Mouse (Mus musculus): ENCODE measurements around the gene Frmpd4.

The Frmpd4 gene

GRCm38 (mm10) chrX:168124043-168124442 lies 453.0 kb downstream of the Frmpd4 start:
- no peak for DNase-seq (ENCODE audit: low read depth)

GRCm38 (mm10) chrX:168123589-168123965 lies 453.5 kb downstream of the Frmpd4 start:
- no peak for DNase-seq (ENCODE audit: low read depth)

DNA sequence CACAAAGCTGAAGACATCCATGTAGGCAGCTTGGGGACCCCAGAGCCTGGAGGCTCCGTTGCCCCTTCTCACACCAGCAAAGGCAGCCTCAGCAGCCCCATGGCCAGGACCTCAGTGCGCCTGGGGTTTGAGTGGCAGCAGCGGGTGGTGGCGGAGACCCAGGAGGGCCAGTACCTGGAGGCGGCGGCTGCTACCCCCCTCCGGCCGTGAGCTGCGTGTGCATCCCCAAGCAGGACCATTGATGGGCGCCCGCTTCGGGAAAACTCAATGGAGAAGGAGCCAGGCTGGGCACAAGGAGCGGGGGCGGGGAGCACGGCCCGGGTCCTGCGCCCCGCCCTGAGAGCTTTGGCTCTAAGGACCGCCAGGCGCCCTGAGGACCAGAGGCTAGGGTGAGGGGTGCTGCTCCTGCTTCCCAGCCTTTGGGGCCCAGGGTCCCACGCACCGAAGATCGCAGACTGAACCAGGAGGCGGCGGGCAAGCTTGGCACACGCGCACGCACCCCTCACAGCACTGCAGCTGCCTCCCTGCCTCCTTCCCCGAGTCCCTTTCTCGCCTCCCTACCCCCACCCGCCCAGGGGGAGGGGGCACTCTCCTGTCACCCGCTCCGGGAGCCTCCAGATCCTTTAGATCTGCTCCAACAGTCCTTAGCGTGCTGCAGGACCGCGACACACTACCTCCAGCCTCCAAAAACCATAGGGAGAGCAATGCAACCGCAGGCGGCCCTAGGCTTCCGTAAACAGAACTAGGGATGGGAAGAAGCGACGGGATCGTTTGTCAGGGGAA lies 454.0 kb downstream of the Frmpd4 start:
- DNase-seq (ENCODE audit: low read depth): no peak

GRCm38 (mm10) chrX:168041589-168041988 lies 535.4 kb downstream of the Frmpd4 start:
- no peak for DNase-seq (ENCODE audit: low read depth)

GRCm38 (mm10) chrX:168020574-168021145 lies 556.4 kb downstream of the Frmpd4 start:
- DNase-seq (ENCODE audit: low read depth): no peak

- no peak for DNase-seq (ENCODE audit: low read depth)
Observed at GRCm38 (mm10) chrX:168017792-168018191, 559.2 kb downstream of the Frmpd4 start.

GRCm38 (mm10) chrX:167984835-167985234 lies 592.2 kb downstream of the Frmpd4 start:
- no peak for DNase-seq (ENCODE audit: low read depth)

DNA sequence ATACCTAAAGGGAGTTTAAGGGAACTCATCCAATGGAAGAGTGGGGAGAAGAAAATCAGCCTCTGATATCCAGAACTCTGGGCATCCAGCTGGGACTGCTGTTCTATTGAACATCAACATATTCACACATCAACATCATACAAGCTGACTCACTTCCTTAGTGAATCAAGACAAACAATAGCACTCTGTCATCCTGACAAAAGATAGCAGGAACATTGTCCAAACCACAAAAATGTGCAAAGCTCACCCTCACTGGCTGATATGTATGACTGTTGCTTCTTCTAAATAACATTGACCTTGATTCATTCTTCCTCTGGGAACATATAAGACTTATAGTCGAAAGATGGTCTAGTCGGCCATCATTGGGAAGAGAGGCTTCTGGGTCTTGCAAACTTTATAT lies 625.8 kb downstream of the Frmpd4 start:
- peak; percentile 5 for DNase-seq (ENCODE audit: low read depth)

DNA sequence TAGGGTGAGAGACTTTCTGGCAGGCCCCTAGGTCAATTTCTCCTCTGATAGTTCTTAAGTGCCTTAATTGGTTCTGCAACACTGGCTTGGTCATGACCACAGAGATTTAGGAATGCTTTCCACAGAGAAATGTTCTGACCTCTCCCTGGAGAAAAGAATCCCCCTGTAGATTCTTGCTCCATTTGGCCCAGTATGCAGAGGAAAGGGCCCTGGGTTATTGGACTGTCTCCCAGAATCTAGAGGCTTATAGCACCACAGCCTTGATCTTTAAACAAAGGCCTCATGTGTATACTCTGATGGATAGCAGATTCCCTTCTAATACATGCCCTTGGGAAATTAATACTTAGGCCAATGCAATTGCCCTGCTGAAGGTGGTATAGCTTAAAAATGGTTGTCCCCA lies 667.5 kb downstream of the Frmpd4 start:
- DNase-seq (ENCODE audit: low read depth): no peak

DNA sequence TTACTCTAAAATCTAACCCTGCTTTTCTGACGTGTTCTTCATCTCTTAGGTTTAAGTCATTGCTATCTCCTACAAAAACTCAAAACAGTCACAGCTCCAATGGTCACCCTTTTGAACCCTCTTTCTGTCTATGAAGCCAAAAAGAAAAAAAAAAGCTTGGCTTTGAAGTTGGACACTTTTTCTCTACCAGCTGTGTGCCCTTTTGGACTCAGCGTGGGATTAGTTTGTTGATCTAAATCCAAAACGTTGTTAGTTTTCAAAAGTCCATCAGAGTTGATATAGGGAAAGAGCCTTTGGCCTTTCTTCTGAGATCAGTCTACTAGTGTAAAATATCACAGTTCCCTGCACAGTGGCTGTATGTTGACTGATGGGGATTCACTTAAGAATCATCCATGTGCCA lies 676.0 kb downstream of the Frmpd4 start:
- DNase-seq (ENCODE audit: low read depth): no peak

- no peak for DNase-seq (ENCODE audit: low read depth)
Observed at GRCm38 (mm10) chrX:167854821-167855220, 722.2 kb downstream of the Frmpd4 start.

DNA sequence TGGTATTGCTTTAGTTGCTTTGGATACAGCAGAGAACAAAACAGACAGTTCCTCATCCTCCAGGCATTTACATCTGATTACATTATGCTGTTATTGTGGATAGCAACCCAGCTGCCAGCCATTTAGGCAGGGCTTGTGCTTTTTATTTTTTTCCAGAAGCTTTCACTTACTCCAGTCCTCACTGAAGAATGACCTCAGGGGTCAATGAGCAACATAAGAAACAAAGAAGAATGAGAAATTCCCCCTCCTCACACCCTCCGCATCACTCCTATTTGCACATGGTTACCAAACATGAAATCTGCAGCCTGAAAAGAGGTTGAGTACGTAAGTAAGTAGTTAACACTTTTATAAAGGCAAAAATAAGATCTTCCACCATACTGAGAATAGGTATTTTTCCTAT lies 744.5 kb downstream of the Frmpd4 start:
- DNase-seq (ENCODE audit: low read depth): no peak

GRCm38 (mm10) chrX:167828456-167828855 lies 748.6 kb downstream of the Frmpd4 start:
- DNase-seq (ENCODE audit: low read depth): no peak

DNA sequence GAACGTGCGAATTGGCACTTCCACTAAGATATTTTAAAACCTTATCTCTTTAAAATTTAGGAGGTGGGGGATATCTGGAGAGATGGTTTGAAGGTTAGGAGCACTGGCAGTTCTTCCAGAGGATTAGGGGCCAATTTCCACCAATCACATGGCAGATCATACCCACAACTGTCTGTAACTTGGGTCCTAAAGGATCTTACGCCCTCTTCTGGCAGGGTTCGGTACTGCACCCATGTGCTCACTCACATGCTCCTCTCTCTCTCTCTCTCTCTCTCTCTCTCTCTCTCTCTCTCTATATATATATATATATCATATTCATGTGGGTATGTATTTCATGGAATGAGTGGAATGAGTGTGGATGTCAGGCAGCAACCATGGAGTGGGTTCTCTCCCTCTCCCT lies 759.7 kb downstream of the Frmpd4 start:
- DNase-seq (ENCODE audit: low read depth): no peak

- DNase-seq (ENCODE audit: low read depth): no peak
Observed at GRCm38 (mm10) chrX:167810120-167810519, 766.9 kb downstream of the Frmpd4 start.

DNA sequence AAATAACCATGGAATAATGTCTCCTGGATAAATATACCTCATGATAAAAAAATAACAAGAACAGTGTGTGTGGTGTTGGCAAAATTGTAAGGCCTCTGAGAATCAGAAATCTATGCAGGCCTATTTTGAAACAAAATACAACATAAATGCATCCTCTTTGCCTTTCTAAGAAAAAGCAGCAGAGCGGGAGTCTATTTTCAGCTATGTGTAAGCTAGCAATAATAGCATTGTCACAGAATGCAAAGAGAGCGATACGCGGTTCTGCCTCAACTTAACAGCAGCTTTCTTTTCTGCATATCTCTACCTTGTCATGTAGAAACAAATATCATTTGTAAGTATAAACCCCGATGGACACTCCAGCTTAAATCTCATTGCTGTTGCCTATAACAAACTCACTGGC lies 768.5 kb downstream of the Frmpd4 start:
- DNase-seq (ENCODE audit: low read depth): no peak

DNA sequence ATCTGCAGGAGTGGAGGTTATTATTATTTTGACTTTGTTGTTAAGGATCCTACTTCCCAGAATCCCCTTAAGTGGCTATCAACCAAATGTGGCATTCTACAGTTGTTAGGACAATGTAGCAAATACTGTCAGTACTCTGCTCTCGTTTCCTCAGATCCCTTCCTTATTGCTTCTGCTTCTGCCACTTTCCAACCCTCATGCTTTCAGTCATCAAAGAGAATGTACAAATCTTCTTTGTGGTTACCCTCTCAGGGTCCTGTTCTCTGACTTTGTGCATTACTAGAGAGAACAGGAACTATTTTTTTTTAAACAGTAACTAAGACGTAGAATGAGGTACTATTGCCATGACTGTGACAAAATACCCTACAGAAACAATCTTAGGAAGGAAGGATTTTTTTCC lies 788.3 kb downstream of the Frmpd4 start:
- DNase-seq (ENCODE audit: low read depth): no peak

DNA sequence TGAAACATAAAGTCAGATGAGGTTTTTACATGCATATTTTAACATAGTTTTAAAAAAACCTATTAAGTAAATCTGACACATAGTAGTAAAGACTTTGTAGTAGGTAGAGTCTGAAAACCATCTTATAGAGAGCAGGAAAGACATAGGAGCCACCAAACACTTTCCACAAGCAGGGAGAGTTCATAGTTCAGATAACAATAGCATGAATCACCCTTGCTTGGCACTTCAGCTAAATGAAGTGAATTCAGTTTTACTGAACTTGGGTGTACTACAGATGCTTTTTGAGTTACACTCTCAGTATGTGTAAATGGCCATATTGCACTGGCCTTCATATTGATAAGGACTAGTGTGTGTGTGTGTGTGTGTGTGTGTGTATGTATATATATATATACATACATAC lies 793.5 kb downstream of the Frmpd4 start:
- DNase-seq (ENCODE audit: low read depth): no peak

DNA sequence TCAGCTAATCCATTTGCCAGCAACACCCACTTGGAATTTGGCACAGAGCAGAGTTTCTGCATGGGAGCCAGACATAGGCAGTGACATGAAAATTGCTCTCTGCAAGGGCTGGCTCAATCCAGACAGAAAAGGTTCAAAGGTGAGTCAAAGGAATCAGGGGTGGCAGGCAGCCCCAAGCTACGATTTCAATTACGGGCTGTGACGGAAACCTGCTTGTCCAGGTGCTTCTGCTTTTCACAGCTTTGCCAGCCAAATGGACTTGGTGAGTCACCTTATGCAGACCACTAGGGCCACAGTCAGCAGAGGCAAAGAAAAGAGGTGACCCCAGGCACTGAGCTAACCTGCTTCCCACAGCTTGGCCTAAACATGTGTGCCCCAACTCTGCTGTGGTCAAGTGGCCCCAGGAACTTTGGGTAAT lies 857.5 kb downstream of the Frmpd4 start:
- DNase-seq (ENCODE audit: low read depth): no peak

- DNase-seq (ENCODE audit: low read depth): no peak
Observed at GRCm38 (mm10) chrX:167719092-167719491, 857.9 kb downstream of the Frmpd4 start.

DNA sequence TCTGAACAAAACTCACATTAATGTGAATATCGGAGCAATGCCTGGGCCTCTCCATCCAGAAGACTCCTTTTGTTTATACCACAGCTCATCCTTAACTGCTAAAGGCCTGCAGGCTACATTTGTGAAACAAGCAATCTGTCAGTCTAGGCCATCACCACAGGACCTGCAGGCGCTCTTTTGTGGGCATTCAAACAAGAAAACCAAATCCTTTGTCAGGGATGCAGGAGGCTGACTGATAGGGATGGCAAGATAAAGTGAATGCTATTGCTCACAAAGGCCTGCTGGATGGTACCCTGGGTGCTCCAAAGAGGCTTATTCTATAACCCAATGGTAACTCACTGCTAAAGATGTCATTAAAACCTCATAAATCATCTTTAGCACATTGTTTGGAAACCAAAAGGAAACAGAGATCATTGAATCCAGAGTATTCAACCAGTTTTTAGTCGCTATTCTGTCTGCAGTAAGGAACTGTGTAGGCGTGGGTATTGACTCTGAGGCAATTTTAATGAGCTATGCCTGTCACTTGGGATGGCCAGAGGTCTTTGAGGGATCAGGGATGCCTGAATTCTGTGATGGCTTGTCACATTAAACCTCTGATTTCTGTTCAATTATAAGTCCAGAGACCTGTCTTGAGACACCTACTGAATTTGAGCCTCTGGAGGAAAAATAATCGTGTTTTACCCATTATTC lies 922.1 kb downstream of the Frmpd4 start:
- no peak for DNase-seq (ENCODE audit: low read depth)

- DNase-seq (ENCODE audit: low read depth): no peak
Observed at GRCm38 (mm10) chrX:167654249-167654648, 922.8 kb downstream of the Frmpd4 start.

DNA sequence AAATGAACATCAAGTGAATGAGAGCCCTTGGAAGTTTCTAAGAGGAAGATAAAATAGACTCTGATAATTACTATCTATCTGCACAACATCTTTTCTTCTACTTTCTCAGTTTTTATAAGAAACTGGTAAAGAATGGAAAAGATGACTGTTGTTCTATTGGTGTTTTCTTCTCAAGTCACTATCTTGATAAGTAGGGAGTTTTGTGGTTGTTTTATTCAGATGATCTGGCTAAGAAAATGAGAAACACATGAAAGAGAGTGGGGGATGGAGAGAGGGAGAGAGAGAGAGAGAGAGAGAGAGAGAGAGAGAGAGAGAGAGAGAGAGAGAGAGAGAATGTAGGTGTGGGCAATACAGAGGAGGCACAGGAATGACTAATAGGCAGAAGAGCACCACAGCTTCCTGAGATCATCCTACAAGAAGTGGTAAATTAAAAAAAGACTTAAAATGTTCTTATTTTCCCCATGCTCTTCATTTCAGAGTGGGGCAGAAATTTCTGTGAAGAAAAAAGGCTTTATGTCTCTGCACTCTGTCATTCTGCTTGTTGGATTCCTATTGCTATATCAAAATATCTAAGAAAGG lies 979.3 kb downstream of the Frmpd4 start:
- no peak for DNase-seq (ENCODE audit: low read depth)

Data from fibroblast of lung, adult 2 months (primary cell).